Mouse (Mus musculus): Measurements from ENCODE around the gene Cacna1d.

GRCm38 (mm10) chr14:30425175-30425574 lies 66.1 kb downstream of the Cacna1d start:
- TF ChIP-seq CTCF (IDR thresholded peaks at IDR 0.05; ENCODE audit: insufficient read depth, low read length) (no peak), POLR2A (IDR thresholded peaks at IDR 0.05; ENCODE audit: borderline replicate concordance, extremely low read depth, low read depth, low read length) (no peak)
